Mouse (Mus musculus) erythroblast, embryonic 14.5 days (primary cell): ENCODE results near the gene Tprg.

Experiments
- GATA1 ChIP-seq: IDR thresholded peaks from 2 replicates; pipeline ENCODE4 v1.6.1; 2012; ENCODE audit warnings: low read length, inconsistent platforms, mixed read lengths
- TAL1 ChIP-seq: IDR thresholded peaks from 3 replicates; pipeline ENCODE4 v1.6.1; 2012; ENCODE audit warnings: low read length, inconsistent platforms, mixed read lengths

DNA sequence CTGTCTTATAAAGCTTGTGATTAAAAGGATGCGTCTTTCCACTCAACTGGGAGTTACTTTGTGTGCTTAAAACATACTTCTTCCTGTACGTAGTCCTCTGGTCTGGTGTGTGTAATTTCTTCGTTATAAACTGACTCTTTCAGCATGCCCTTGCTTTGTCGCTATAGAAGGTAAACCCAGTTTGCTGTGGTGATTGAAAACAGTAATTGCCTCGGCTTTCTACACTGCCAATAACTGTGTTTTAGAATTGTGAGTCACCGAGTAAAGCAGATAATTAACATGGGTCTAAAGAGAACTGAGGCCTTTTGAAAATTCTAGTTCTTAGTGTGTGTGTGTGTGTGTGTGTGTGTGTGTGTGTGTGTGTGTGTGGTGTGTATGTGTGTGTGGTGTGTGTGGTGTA, 121.4 kb downstream of the Tprg start:
- TF ChIP-seq GATA1 (no peak), TAL1 (no peak)
